Mouse (Mus musculus) small intestine, adult 2 months (tissue): Measurements from ENCODE around the gene Mob3b.

ENCODE experiments used
- CTCF ChIP-seq: fragments of 200-500 bp; IDR thresholded peaks from 2 replicates; pipeline ENCODE4 v1.5.1; 2012; ENCODE audit warnings: low read depth, mild to moderate bottlenecking, control low read depth, inconsistent platforms, low read length, moderate library complexity, mixed read lengths; ENCODE audit not compliant: insufficient replicate concordance, insufficient read length; ENCODE audit errors: extremely low read depth
- POLR2A ChIP-seq: fragments of 200-500 bp; IDR thresholded peaks from 2 replicates; pipeline ENCODE4 v1.6.1; 2012; ENCODE audit warnings: low read depth, mild to moderate bottlenecking, control low read depth, inconsistent platforms, low read length, moderate library complexity

- TF ChIP-seq CTCF: no peak
- no peak for TF ChIP-seq POLR2A
Observed at GRCm38 (mm10) chr4:35052174-35052942, 104.9 kb downstream of the Mob3b start.
